Mouse (Mus musculus) cerebellum, postnatal 25 days (tissue): ENCODE measurements around the gene Olfr23.
"Not testable (repeated sequence)": the region's sequence is repeated elsewhere in the genome, so short reads cannot be mapped to it uniquely, and the experiment has no call there.

Experiments
- DNase-seq, 2 experiments: peaks; one replicate each; pipeline ENCODE4 v3.0.0; 2021; ENCODE audit warnings: mixed read lengths in 2 of 2

The Olfr23 gene

GRCm38 (mm10) chr11:73936377-73936776 is at the start of gene Olfr23:
Gene Olfr23, plus strand, starts transcription at chr11:73936677.
- no peak for DNase-seq

- no peak for DNase-seq
These were observed 45.8 kb upstream of the Olfr23 start, which contains the start of gene Olfr394 for GRCm38 (mm10) chr11:73890671-73891070. Gene Olfr394, minus strand, starts transcription at chr11:73890771.

DNA sequence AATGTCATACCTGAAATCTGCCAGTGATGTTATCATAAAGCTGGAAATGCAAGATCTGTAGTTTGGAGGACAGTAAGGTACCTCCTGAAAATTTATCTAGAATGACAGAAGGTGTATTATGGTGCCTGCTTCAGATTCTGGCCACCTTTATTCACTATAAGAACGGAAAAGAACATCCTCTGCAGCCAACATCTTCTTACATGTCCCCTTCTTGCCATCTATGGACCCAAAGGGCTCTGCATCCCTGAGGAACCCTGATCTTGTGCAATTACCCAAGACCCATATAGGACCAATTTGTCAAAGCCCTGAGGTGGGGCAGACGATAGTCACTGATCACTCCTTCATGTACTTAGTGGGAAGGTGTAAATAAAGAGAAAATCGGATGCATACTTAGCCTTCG is 27.3 kb upstream of the Olfr23 start, which contains the start of gene Olfr395:
Gene Olfr395 (minus strand): TSS at position 101 of the 400 bp plus-strand sequence.
- DNase-seq: not testable (repeated sequence)

GRCm38 (mm10) chr11:73960517-73960916 is 24.0 kb downstream of the Olfr23 start, which contains the start of gene Olfr397:
Gene Olfr397, plus strand, starts transcription at chr11:73960817.
- DNase-seq: no peak

- DNase-seq: no peak
These were observed 53.8 kb downstream of the Olfr23 start, which contains the start of gene Olfr398 for GRCm38 (mm10) chr11:73990307-73990706. Gene Olfr398, minus strand, starts transcription at chr11:73990407.
